Mouse (Mus musculus) C3H10T1/2 (cell line): ENCODE data around the gene Gm20843. TPM values are rescaled to one million over a fixed set of nuclear protein-coding genes. Genes with fewer than 3 reads are reported as not detected.

Source experiments
- polyA plus RNA-seq, 2 experiments: library from polyadenylated mRNA; unstranded; fragments of >200 nt; fragmentation: generic; extraction: Trizol; gene quantifications; one replicate each; pipeline ENCODE4 v1.2.1; 2012; ENCODE audit warnings: missing spikeins in 2 of 2

Gm20843 gene
- polyA plus RNA-seq: not detected

GRCm38 (mm10) chrY:72247018-72247417 is at the start of gene Gm20843:
Gene Gm20843 (minus strand): TSS chrY:72247118.

